Mouse (Mus musculus): ENCODE results near the gene Ccdc39.

The Ccdc39 gene

DNA sequence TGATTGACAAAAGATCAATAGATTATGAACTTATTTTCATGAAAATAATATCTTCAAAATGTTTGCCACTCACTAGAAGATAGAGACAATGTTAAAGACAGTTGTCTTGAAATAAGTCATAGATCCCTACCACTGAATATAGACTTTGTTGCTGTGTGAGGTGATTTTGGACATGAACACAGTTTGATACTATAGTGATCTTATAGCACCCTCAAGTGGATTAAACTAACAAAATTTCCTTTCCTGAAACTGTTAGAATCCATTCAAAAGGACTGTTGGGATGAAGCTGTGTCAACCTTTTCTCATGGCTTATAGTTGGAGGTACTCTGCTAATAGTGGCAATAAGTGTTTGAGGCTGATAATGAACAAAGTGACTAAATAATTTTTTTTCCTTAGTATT, 53.1 kb downstream of the Ccdc39 start:
- no peak for DNase-seq (ENCODE audit: low spot score)
